Mouse (Mus musculus): ENCODE measurements around the gene Tnpo3.

GRCm38 (mm10) chr6:29548086-29548485, 61.6 kb downstream of the Tnpo3 start:
- TF ChIP-seq POU5F1 (IDR thresholded peaks at IDR 0.05; ENCODE audit: borderline replicate concordance, low read length) (no peak), CTCF (conservative IDR thresholded peaks at IDR 0.05; ENCODE audit: low read length) (no peak)

Data from E14TG2a.4 (cell line).